19 mouse cellular contexts compared by ENCODE assay signal in genomic region chrX:57709115-57709877, GRCm38 (mm10).
DNase-seq lines count a peak whose midpoint lies in the region; ATAC-seq and TF ChIP-seq lines count a peak whose summit lies in the region.
"Had no signal": no experiment of that assay in that cellular context is flagged by ENCODE, and none has a peak within 500 bp of the region (broad histone marks: within the 10 kb centered on the region; RNA-seq: fewer than 3 reads in every experiment).

No protein-coding gene starts in this region.

- no peak for TF ChIP-seq CTCF in midbrain, postnatal 0 days (IDR thresholded peaks at IDR 0.05)

- peak; percentile 48 for DNase-seq in midbrain, embryonic 10.5 days (ENCODE audit: low spot score)
- DNase-seq in midbrain, postnatal 0 days (ENCODE audit: low spot score) = no peak
- DNase-seq in forebrain, embryonic 14.5 days (ENCODE audit: low spot score) = peak; percentile 12
- DNase-seq in heart, postnatal 14 days = no peak
- DNase-seq in retina, postnatal 1 day = no peak
- DNase-seq: adrenal gland, adult 2 months; cerebellum, adult 8-10 months; heart, postnatal 4 days; kidney, adult 11 months; lung, adult 18-20 months; lung, postnatal 14 days; right cerebral cortex, adult 18-20 months; thymus, postnatal 14 days had no signal

- no peaks in the 10 kb centered on the region for H3K36me3 ChIP-seq in midbrain, embryonic 10.5 days
- no peaks in the 10 kb centered on the region for H3K36me3 ChIP-seq in midbrain, postnatal 0 days (ENCODE audit: insufficient read depth, low read length)
- H3K36me3 ChIP-seq in forebrain, embryonic 14.5 days (ENCODE audit: control insufficient read depth, insufficient read depth, low read length) = no peaks in the 10 kb centered on the region
- no peaks in the 10 kb centered on the region for H3K36me3 ChIP-seq in hindbrain, embryonic 16.5 days (ENCODE audit: control insufficient read depth, insufficient read depth, low read length)
- H3K36me3 ChIP-seq in midbrain, embryonic 16.5 days (ENCODE audit: control insufficient read depth, insufficient read depth, low read length) = no peaks in the 10 kb centered on the region
- H3K36me3 ChIP-seq: heart, embryonic 12.5 days had no signal

- intact Hi-C loops in heart, postnatal 14 days (cut with DNase I) = no loop called here

- H3K9me3 ChIP-seq in midbrain, embryonic 10.5 days (replicated peaks) = no peaks in the 10 kb centered on the region
- H3K9me3 ChIP-seq in midbrain, postnatal 0 days (ENCODE audit: low read length) = no peaks in the 10 kb centered on the region
- H3K9me3 ChIP-seq in forebrain, embryonic 14.5 days (replicated peaks; ENCODE audit: control insufficient read depth, low read length) = no peaks in the 10 kb centered on the region
- no peaks in the 10 kb centered on the region for H3K9me3 ChIP-seq in hindbrain, embryonic 16.5 days (ENCODE audit: control insufficient read depth, low read length)
- no peaks in the 10 kb centered on the region for H3K9me3 ChIP-seq in midbrain, embryonic 16.5 days (replicated peaks; ENCODE audit: control insufficient read depth, low read length, poor library complexity, severe bottlenecking)
- H3K9me3 ChIP-seq: heart, embryonic 12.5 days; megakaryocyte, embryonic 14.5 days had no signal

- H3K4me2 ChIP-seq in midbrain, postnatal 0 days (ENCODE audit: low read depth, low read length, poor library complexity, severe bottlenecking) = no peak overlapping the region
- 0 out of 2 replicates have a peak overlapping the region, but pooled peaks have one; percentile 12 for H3K4me2 ChIP-seq in forebrain, embryonic 14.5 days (ENCODE audit: low read length)
- peak overlapping the region; percentile 21; the same call in 1 of the 2 replicates for H3K4me2 ChIP-seq in hindbrain, embryonic 16.5 days (ENCODE audit: low read length)
- H3K4me2 ChIP-seq in midbrain, embryonic 16.5 days (ENCODE audit: low read length) = no peak overlapping the region
- H3K4me2 ChIP-seq: heart, embryonic 12.5 days; liver, embryonic 11.5 days had no signal

- H3K27ac ChIP-seq in midbrain, embryonic 10.5 days (replicated peaks) = peak overlapping the region; percentile 80
- H3K27ac ChIP-seq in midbrain, postnatal 0 days (ENCODE audit: low read depth, low read length) = no peak overlapping the region
- H3K27ac ChIP-seq in forebrain, embryonic 14.5 days (ENCODE audit: low read depth, low read length) = no peak overlapping the region
- H3K27ac ChIP-seq in hindbrain, embryonic 16.5 days (ENCODE audit: low read depth, low read length) = no peak overlapping the region
- no peak overlapping the region for H3K27ac ChIP-seq in midbrain, embryonic 16.5 days (ENCODE audit: low read length)

- peak overlapping the region; percentile 22 for H3K4me3 ChIP-seq in midbrain, embryonic 10.5 days
- H3K4me3 ChIP-seq in midbrain, postnatal 0 days (ENCODE audit: low read depth, low read length) = no peak overlapping the region
- no peak overlapping the region for H3K4me3 ChIP-seq in forebrain, embryonic 14.5 days (ENCODE audit: low read depth, low read length)
- no peak overlapping the region for H3K4me3 ChIP-seq in hindbrain, embryonic 16.5 days (ENCODE audit: low read length)
- H3K4me3 ChIP-seq in midbrain, embryonic 16.5 days (ENCODE audit: low read depth, low read length) = no peak overlapping the region
- H3K4me3 ChIP-seq: heart, embryonic 12.5 days; megakaryocyte, embryonic 14.5 days; myocyte had no signal

- no peak for ATAC-seq in midbrain, postnatal 0 days (ENCODE audit: low FRiP score)
- ATAC-seq in forebrain, embryonic 14.5 days = no peak
- no peak for ATAC-seq in hindbrain, embryonic 16.5 days
- peak; percentile 71; the same call in 1 of the 2 replicates for ATAC-seq in midbrain, embryonic 16.5 days

- H3K9ac ChIP-seq in midbrain, postnatal 0 days (replicated peaks; ENCODE audit: low read length, poor library complexity, severe bottlenecking) = no peak overlapping the region
- H3K9ac ChIP-seq in forebrain, embryonic 14.5 days (ENCODE audit: low read length) = no peak overlapping the region
- H3K9ac ChIP-seq in hindbrain, embryonic 16.5 days (ENCODE audit: low read depth, low read length) = no peak overlapping the region
- no peak overlapping the region for H3K9ac ChIP-seq in midbrain, embryonic 16.5 days (ENCODE audit: low read depth, low read length)
- H3K9ac ChIP-seq: heart, embryonic 12.5 days had no signal

- WGBS in midbrain, embryonic 10.5 days = 42% methylated on average over 12 of the region's 12 CpGs
- 38% methylated on average over 12 of the region's 12 CpGs for WGBS in midbrain, postnatal 0 days
- WGBS in forebrain, embryonic 14.5 days = 53% methylated on average over 12 of the region's 12 CpGs
- WGBS in hindbrain, embryonic 16.5 days = 42% methylated on average over 12 of the region's 12 CpGs
- 25% methylated on average over 12 of the region's 12 CpGs for WGBS in midbrain, embryonic 16.5 days

- H3K27me3 ChIP-seq in midbrain, embryonic 10.5 days (ENCODE audit: low read depth, poor library complexity, severe bottlenecking) = peaks cover 61% of the 10 kb centered on the region
- no peaks in the 10 kb centered on the region for H3K27me3 ChIP-seq in midbrain, postnatal 0 days (ENCODE audit: insufficient read depth, low read length)
- H3K27me3 ChIP-seq in forebrain, embryonic 14.5 days (replicated peaks; ENCODE audit: control insufficient read depth, insufficient read depth, low read length) = no peaks in the 10 kb centered on the region
- H3K27me3 ChIP-seq in hindbrain, embryonic 16.5 days (replicated peaks; ENCODE audit: control insufficient read depth, insufficient read depth, low read length) = no peaks in the 10 kb centered on the region
- no peaks in the 10 kb centered on the region for H3K27me3 ChIP-seq in midbrain, embryonic 16.5 days (ENCODE audit: control insufficient read depth, insufficient read depth, low read depth, low read length)
- H3K27me3 ChIP-seq: heart, embryonic 12.5 days had no signal

- H3K4me1 ChIP-seq in midbrain, embryonic 10.5 days = peaks cover 51% of the 10 kb centered on the region
- H3K4me1 ChIP-seq in midbrain, postnatal 0 days (ENCODE audit: insufficient read depth, low read length) = no peaks in the 10 kb centered on the region
- no peaks in the 10 kb centered on the region for H3K4me1 ChIP-seq in forebrain, embryonic 14.5 days (ENCODE audit: control insufficient read depth, insufficient read depth, low read length)
- H3K4me1 ChIP-seq in hindbrain, embryonic 16.5 days (ENCODE audit: control insufficient read depth, insufficient read depth, low read depth, low read length) = no peaks in the 10 kb centered on the region
- H3K4me1 ChIP-seq in midbrain, embryonic 16.5 days (ENCODE audit: control insufficient read depth, insufficient read depth, low read length) = no peaks in the 10 kb centered on the region
- H3K4me1 ChIP-seq: heart, embryonic 12.5 days; megakaryocyte, embryonic 14.5 days had no signal

Comparison
In these comparisons a context has a peak if more than half of its experiments do, and no peak if none do; other contexts are left out.
1. DNase-seq: peak in midbrain, embryonic 10.5 days (single experiment) and forebrain, embryonic 14.5 days (single experiment); none in midbrain, postnatal 0 days (single experiment), heart, postnatal 14 days (0 of 2) and retina, postnatal 1 day (single experiment).
2. H3K4me2 ChIP-seq: peak in forebrain, embryonic 14.5 days (single experiment) and hindbrain, embryonic 16.5 days (single experiment); none in midbrain, postnatal 0 days (single experiment) and midbrain, embryonic 16.5 days (single experiment).